Mouse (Mus musculus): ENCODE measurements around the gene Dnmt3a. TPM values are rescaled to one million over a fixed set of nuclear protein-coding genes. Genes with fewer than 3 reads are reported as not detected.

Gene Dnmt3a
- polyA plus RNA-seq, 1 experiment from 2014 or later: 83.1 TPM

- Histone ChIP-seq H3K9ac (replicated peaks; ENCODE audit: low read depth, low read length) (no peak overlapping the region), H3K27me3 (ENCODE audit: control insufficient read depth, insufficient read depth, low read length) (no peaks in the 10 kb centered on the region), H3K27ac (ENCODE audit: low read length) (peak overlapping the region; percentile 74; the same call in 1 of the 2 replicates), H3K36me3 (ENCODE audit: control insufficient read depth, insufficient read depth, low read length) (peaks cover 52% of the 10 kb centered on the region), H3K4me2 (replicated peaks; ENCODE audit: low read depth, low read length) (no peak overlapping the region), H3K9me3 (ENCODE audit: control insufficient read depth, low read depth, low read length) (no peaks in the 10 kb centered on the region), H3K4me1 (ENCODE audit: control insufficient read depth, insufficient read depth, low read length) (peaks cover 37% of the 10 kb centered on the region), H3K4me3 (ENCODE audit: low read depth, low read length) (no peak overlapping the region)
- 38% methylated on average over 15 of the region's 15 CpGs for WGBS
- ATAC-seq (ENCODE audit: insufficient number of reproducible peaks, insufficient read depth, low FRiP score, low read depth): no peak
Measured at GRCm38 (mm10) chr12:3871637-3872036, 65.8 kb downstream of the Dnmt3a start.

- Histone ChIP-seq H3K4me2 (replicated peaks; ENCODE audit: low read depth, low read length) (no peak overlapping the region), H3K27ac (ENCODE audit: low read length) (peak overlapping the region; percentile 3; the same call in 1 of the 2 replicates), H3K27me3 (ENCODE audit: control insufficient read depth, insufficient read depth, low read length) (no peaks in the 10 kb centered on the region), H3K4me3 (ENCODE audit: low read depth, low read length) (no peak overlapping the region), H3K9ac (replicated peaks; ENCODE audit: low read depth, low read length) (no peak overlapping the region), H3K4me1 (ENCODE audit: control insufficient read depth, insufficient read depth, low read length) (peaks cover 36% of the 10 kb centered on the region), H3K36me3 (ENCODE audit: control insufficient read depth, insufficient read depth, low read length) (peaks cover 60% of the 10 kb centered on the region), H3K9me3 (ENCODE audit: control insufficient read depth, low read depth, low read length) (no peaks in the 10 kb centered on the region)
- no peak for ATAC-seq (ENCODE audit: insufficient number of reproducible peaks, insufficient read depth, low FRiP score, low read depth)
- WGBS: 64% methylated on average over 9 of the region's 9 CpGs
Measured at GRCm38 (mm10) chr12:3872410-3873230, 66.8 kb downstream of the Dnmt3a start.

GRCm38 (mm10) chr12:3875474-3875873 is 69.7 kb downstream of the Dnmt3a start:
- no peaks in the 10 kb centered on the region for H3K27me3 ChIP-seq (ENCODE audit: control insufficient read depth, insufficient read depth, low read length)
- no peak overlapping the region for H3K9ac ChIP-seq (replicated peaks; ENCODE audit: low read depth, low read length)
- H3K27ac ChIP-seq (ENCODE audit: low read length): no peak overlapping the region
- no peak overlapping the region for H3K4me2 ChIP-seq (replicated peaks; ENCODE audit: low read depth, low read length)
- H3K4me3 ChIP-seq (ENCODE audit: low read depth, low read length): no peak overlapping the region
- peaks cover 70% of the 10 kb centered on the region for H3K36me3 ChIP-seq (ENCODE audit: control insufficient read depth, insufficient read depth, low read length)
- peaks cover 16% of the 10 kb centered on the region for H3K4me1 ChIP-seq (ENCODE audit: control insufficient read depth, insufficient read depth, low read length)
- ATAC-seq (ENCODE audit: insufficient number of reproducible peaks, insufficient read depth, low FRiP score, low read depth): no peak
- no peaks in the 10 kb centered on the region for H3K9me3 ChIP-seq (ENCODE audit: control insufficient read depth, low read depth, low read length)

- H3K4me1 ChIP-seq (ENCODE audit: control insufficient read depth, insufficient read depth, low read length): peaks cover 1% of the 10 kb centered on the region; the same call in 1 of the 2 replicates
- H3K27me3 ChIP-seq (ENCODE audit: control insufficient read depth, insufficient read depth, low read length): no peaks in the 10 kb centered on the region
- H3K4me3 ChIP-seq (ENCODE audit: low read depth, low read length): no peak overlapping the region
- no peak for ATAC-seq (ENCODE audit: insufficient number of reproducible peaks, insufficient read depth, low FRiP score, low read depth)
- 84% methylated on average over 4 of the region's 4 CpGs for WGBS
- no peaks in the 10 kb centered on the region for H3K9me3 ChIP-seq (ENCODE audit: control insufficient read depth, low read depth, low read length)
- peaks cover 79% of the 10 kb centered on the region for H3K36me3 ChIP-seq (ENCODE audit: control insufficient read depth, insufficient read depth, low read length)
- H3K27ac ChIP-seq (ENCODE audit: low read length): no peak overlapping the region
- no peak overlapping the region for H3K4me2 ChIP-seq (replicated peaks; ENCODE audit: low read depth, low read length)
- no peak overlapping the region for H3K9ac ChIP-seq (replicated peaks; ENCODE audit: low read depth, low read length)
Measured at GRCm38 (mm10) chr12:3877376-3877775, 71.6 kb downstream of the Dnmt3a start.

DNA sequence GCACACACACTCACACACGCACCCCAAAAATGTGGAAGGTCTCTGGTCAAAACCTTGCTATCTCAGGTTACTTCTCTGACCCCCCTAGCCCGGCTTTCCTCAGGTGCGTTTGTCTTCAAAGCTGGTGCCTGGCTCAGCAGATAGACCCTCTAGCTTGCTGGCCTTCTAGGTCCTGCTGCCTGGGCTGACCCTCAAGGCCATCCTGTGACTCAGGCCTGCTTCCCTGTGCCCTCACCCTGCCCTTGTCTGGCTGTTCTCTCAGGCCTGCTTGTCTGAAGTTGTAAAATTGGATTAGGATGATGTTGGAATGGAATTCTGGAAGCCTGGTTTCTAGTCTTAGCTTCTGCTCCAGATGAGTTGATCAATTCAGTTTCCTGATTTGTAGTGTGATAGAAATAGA is 75.7 kb downstream of the Dnmt3a start:
- H3K4me1 ChIP-seq (ENCODE audit: control insufficient read depth, insufficient read depth, low read length): peaks cover 12% of the 10 kb centered on the region
- H3K9ac ChIP-seq (replicated peaks; ENCODE audit: low read depth, low read length): no peak overlapping the region
- no peak overlapping the region for H3K4me3 ChIP-seq (ENCODE audit: low read depth, low read length)
- no peaks in the 10 kb centered on the region for H3K9me3 ChIP-seq (ENCODE audit: control insufficient read depth, low read depth, low read length)
- H3K27me3 ChIP-seq (ENCODE audit: control insufficient read depth, insufficient read depth, low read length): no peaks in the 10 kb centered on the region
- H3K27ac ChIP-seq (ENCODE audit: low read length): no peak overlapping the region
- peaks cover 62% of the 10 kb centered on the region for H3K36me3 ChIP-seq (ENCODE audit: control insufficient read depth, insufficient read depth, low read length)
- ATAC-seq (ENCODE audit: insufficient number of reproducible peaks, insufficient read depth, low FRiP score, low read depth): no peak
- H3K4me2 ChIP-seq (replicated peaks; ENCODE audit: low read depth, low read length): no peak overlapping the region
- WGBS: 88% methylated on average over 3 of the region's 3 CpGs

DNA sequence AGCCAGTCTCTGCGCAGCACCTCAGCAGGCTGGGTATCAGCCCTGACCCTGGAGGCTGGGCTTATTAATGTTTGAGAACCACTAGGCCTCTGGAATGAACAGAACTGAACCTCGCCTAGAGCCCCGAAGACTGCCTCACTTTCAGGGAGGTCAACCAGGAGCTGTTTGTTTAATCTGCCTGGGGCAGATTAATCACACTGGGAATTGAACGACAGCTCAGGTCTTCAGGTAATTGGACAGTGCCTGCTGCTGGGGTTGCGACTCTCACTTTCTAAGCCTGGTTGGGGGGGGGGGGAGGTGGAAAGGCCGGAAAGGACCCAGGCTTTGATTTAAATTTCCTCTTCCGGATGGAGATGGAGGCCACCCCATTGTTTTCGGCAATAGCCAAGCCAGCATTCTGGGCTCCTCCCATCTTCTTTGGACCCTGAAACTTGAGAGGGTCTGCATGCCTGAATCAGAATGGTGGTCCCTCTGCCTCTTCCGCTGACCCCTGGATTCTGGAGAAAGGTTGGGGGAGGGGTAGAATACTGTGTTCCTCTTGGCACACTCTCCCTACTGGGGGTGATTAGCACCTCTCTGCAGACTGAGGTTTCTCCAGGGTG is 79.2 kb downstream of the Dnmt3a start:
- no peak overlapping the region for H3K9ac ChIP-seq (replicated peaks; ENCODE audit: low read depth, low read length)
- H3K27ac ChIP-seq (ENCODE audit: low read length): no peak overlapping the region
- H3K4me2 ChIP-seq (replicated peaks; ENCODE audit: low read depth, low read length): no peak overlapping the region
- H3K36me3 ChIP-seq (ENCODE audit: control insufficient read depth, insufficient read depth, low read length): peaks cover 39% of the 10 kb centered on the region
- ATAC-seq (ENCODE audit: insufficient number of reproducible peaks, insufficient read depth, low FRiP score, low read depth): no peak
- 14% methylated on average over 9 of the region's 9 CpGs for WGBS
- no peaks in the 10 kb centered on the region for H3K27me3 ChIP-seq (ENCODE audit: control insufficient read depth, insufficient read depth, low read length)
- H3K4me1 ChIP-seq (ENCODE audit: control insufficient read depth, insufficient read depth, low read length): peaks cover 47% of the 10 kb centered on the region
- H3K9me3 ChIP-seq (ENCODE audit: control insufficient read depth, low read depth, low read length): no peaks in the 10 kb centered on the region
- H3K4me3 ChIP-seq (ENCODE audit: low read depth, low read length): no peak overlapping the region

DNA sequence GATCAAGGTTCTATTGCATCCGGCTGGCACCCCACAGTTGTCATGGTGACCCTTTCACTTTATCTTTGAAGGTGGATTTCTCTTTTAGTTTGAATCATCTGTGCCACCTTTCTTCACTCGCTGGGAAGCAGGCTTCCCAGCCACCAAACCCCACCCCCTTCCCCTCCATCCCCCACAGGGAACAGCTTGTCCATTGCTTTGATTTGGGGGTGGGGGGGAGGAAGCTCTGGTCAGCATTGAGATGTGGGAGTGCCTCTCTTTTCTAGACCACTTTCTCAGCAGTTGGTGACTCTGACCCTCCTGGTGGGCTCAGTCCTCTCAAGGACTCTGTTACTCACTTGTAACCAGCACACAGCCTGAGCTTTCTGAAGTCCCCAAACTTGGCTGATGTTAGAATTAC is 80.8 kb downstream of the Dnmt3a start:
- peaks cover 56% of the 10 kb centered on the region for H3K4me1 ChIP-seq (ENCODE audit: control insufficient read depth, insufficient read depth, low read length)
- no peak overlapping the region for H3K4me2 ChIP-seq (replicated peaks; ENCODE audit: low read depth, low read length)
- WGBS: 30% methylated on average over 2 of the region's 2 CpGs
- no peak for ATAC-seq (ENCODE audit: insufficient number of reproducible peaks, insufficient read depth, low FRiP score, low read depth)
- H3K4me3 ChIP-seq (ENCODE audit: low read depth, low read length): no peak overlapping the region
- H3K9me3 ChIP-seq (ENCODE audit: control insufficient read depth, low read depth, low read length): no peaks in the 10 kb centered on the region
- H3K36me3 ChIP-seq (ENCODE audit: control insufficient read depth, insufficient read depth, low read length): peaks cover 26% of the 10 kb centered on the region
- H3K9ac ChIP-seq (replicated peaks; ENCODE audit: low read depth, low read length): no peak overlapping the region
- H3K27ac ChIP-seq (ENCODE audit: low read length): peak overlapping the region; percentile 77
- no peaks in the 10 kb centered on the region for H3K27me3 ChIP-seq (ENCODE audit: control insufficient read depth, insufficient read depth, low read length)

- Histone ChIP-seq H3K9me3 (ENCODE audit: control insufficient read depth, low read depth, low read length) (no peaks in the 10 kb centered on the region), H3K36me3 (ENCODE audit: control insufficient read depth, insufficient read depth, low read length) (peaks cover 20% of the 10 kb centered on the region), H3K4me3 (ENCODE audit: low read depth, low read length) (no peak overlapping the region), H3K4me2 (replicated peaks; ENCODE audit: low read depth, low read length) (no peak overlapping the region; the same call in 1 of the 2 replicates), H3K27me3 (ENCODE audit: control insufficient read depth, insufficient read depth, low read length) (no peaks in the 10 kb centered on the region), H3K4me1 (ENCODE audit: control insufficient read depth, insufficient read depth, low read length) (peaks cover 67% of the 10 kb centered on the region), H3K27ac (ENCODE audit: low read length) (peak overlapping the region; percentile 77), H3K9ac (replicated peaks; ENCODE audit: low read depth, low read length) (no peak overlapping the region)
- WGBS: 12% methylated on average over 4 of the region's 4 CpGs
- ATAC-seq (ENCODE audit: insufficient number of reproducible peaks, insufficient read depth, low FRiP score, low read depth): peak; percentile 21; the same call in 1 of the 2 replicates
Measured at GRCm38 (mm10) chr12:3887515-3888325, 81.9 kb downstream of the Dnmt3a start.

All from stomach, embryonic 14.5 days (tissue).